Mouse (Mus musculus): ENCODE results near the gene Hist1h2bh. TPM values are rescaled to one million over a fixed set of nuclear protein-coding genes. Genes with fewer than 3 reads are reported as not detected.

Gene Hist1h2bh
- polyA plus RNA-seq, 1 experiment from 2014 or later: 1.6 TPM

GRCm38 (mm10) chr13:23506351-23506750 lies 36.8 kb downstream of the Hist1h2bh start:
- peak overlapping the region; percentile 42; the same call in 1 of the 2 replicates for H3K27ac ChIP-seq (ENCODE audit: low read depth, low read length)
- peaks cover 36% of the 10 kb centered on the region for H3K4me1 ChIP-seq (replicated peaks; ENCODE audit: control insufficient read depth, insufficient read depth, low read length)
- no peak overlapping the region for H3K9ac ChIP-seq (ENCODE audit: low read depth, low read length)
- peak overlapping the region; percentile 48 for H3K4me3 ChIP-seq (ENCODE audit: low read depth, low read length)
- H3K27me3 ChIP-seq (replicated peaks; ENCODE audit: control insufficient read depth, insufficient read depth, low read length): no peaks in the 10 kb centered on the region
- DNase-seq (ENCODE audit: low spot score): peak; percentile 77
- H3K36me3 ChIP-seq (ENCODE audit: control insufficient read depth, insufficient read depth, low read length): no peaks in the 10 kb centered on the region
- H3K9me3 ChIP-seq (ENCODE audit: control insufficient read depth, low read length): no peaks in the 10 kb centered on the region
- H3K4me2 ChIP-seq: peak overlapping the region; percentile 90
- ATAC-seq (replicated peaks; ENCODE audit: low FRiP score): peak; percentile 58
- 2% methylated on average over 13 of the region's 13 CpGs for WGBS

GRCm38 (mm10) chr13:23505662-23506345 lies 37.4 kb downstream of the Hist1h2bh start:
- WGBS: 3% methylated on average over 14 of the region's 14 CpGs
- H3K4me1 ChIP-seq (replicated peaks; ENCODE audit: control insufficient read depth, insufficient read depth, low read length): peaks cover 36% of the 10 kb centered on the region

GRCm38 (mm10) chr13:23503797-23504196 lies 39.4 kb downstream of the Hist1h2bh start:
- ATAC-seq (replicated peaks; ENCODE audit: low FRiP score) (no peak), DNase-seq (ENCODE audit: low spot score) (peak; percentile 71)
- no peaks in the 10 kb centered on the region for H3K36me3 ChIP-seq (ENCODE audit: control insufficient read depth, insufficient read depth, low read length)
- no peaks in the 10 kb centered on the region for H3K9me3 ChIP-seq (ENCODE audit: control insufficient read depth, low read length)
- WGBS: 1% methylated on average over 9 of the region's 9 CpGs
- H3K27ac ChIP-seq (ENCODE audit: low read depth, low read length): no peak overlapping the region
- no peaks in the 10 kb centered on the region for H3K27me3 ChIP-seq (replicated peaks; ENCODE audit: control insufficient read depth, insufficient read depth, low read length)
- H3K4me3 ChIP-seq (ENCODE audit: low read depth, low read length): peak overlapping the region; percentile 8; the same call in 1 of the 2 replicates
- peak overlapping the region; percentile 57 for H3K4me2 ChIP-seq
- H3K4me1 ChIP-seq (replicated peaks; ENCODE audit: control insufficient read depth, insufficient read depth, low read length): peaks cover 45% of the 10 kb centered on the region
- no peak overlapping the region for H3K9ac ChIP-seq (ENCODE audit: low read depth, low read length)

More at GRCm38 (mm10) chr13:23505662-23506345, 37.4 kb downstream of the Hist1h2bh start:
- Histone ChIP-seq H3K27ac (ENCODE audit: low read depth, low read length) (peak overlapping the region; percentile 36; the same call in 1 of the 2 replicates), H3K27me3 (replicated peaks; ENCODE audit: control insufficient read depth, insufficient read depth, low read length) (no peaks in the 10 kb centered on the region), H3K9ac (ENCODE audit: low read depth, low read length) (peak overlapping the region; percentile 56), H3K36me3 (ENCODE audit: control insufficient read depth, insufficient read depth, low read length) (no peaks in the 10 kb centered on the region), H3K9me3 (ENCODE audit: control insufficient read depth, low read length) (no peaks in the 10 kb centered on the region), H3K4me2 (peak overlapping the region; percentile 90), H3K4me3 (ENCODE audit: low read depth, low read length) (peak overlapping the region; percentile 48)
- ATAC-seq (replicated peaks; ENCODE audit: low FRiP score) (peak; percentile 54), DNase-seq (ENCODE audit: low spot score) (no peak)

- Histone ChIP-seq H3K4me2 (no peak overlapping the region), H3K27ac (ENCODE audit: low read depth, low read length) (no peak overlapping the region), H3K27me3 (replicated peaks; ENCODE audit: control insufficient read depth, insufficient read depth, low read length) (no peaks in the 10 kb centered on the region), H3K4me3 (ENCODE audit: low read depth, low read length) (no peak overlapping the region), H3K9me3 (ENCODE audit: control insufficient read depth, low read length) (no peaks in the 10 kb centered on the region), H3K36me3 (ENCODE audit: control insufficient read depth, insufficient read depth, low read length) (no peaks in the 10 kb centered on the region), H3K9ac (ENCODE audit: low read depth, low read length) (no peak overlapping the region), H3K4me1 (replicated peaks; ENCODE audit: control insufficient read depth, insufficient read depth, low read length) (peaks cover 48% of the 10 kb centered on the region)
- no peak for DNase-seq (ENCODE audit: low spot score)
- no peak for ATAC-seq (replicated peaks; ENCODE audit: low FRiP score)
- WGBS: 57% methylated on average over 4 of the region's 4 CpGs
Observed at GRCm38 (mm10) chr13:23502916-23503315, 40.3 kb downstream of the Hist1h2bh start.

- H3K4me1 ChIP-seq (replicated peaks; ENCODE audit: control insufficient read depth, insufficient read depth, low read length): peaks cover 48% of the 10 kb centered on the region
- H3K9ac ChIP-seq (ENCODE audit: low read depth, low read length): peak overlapping the region; percentile 56
- WGBS: 28% methylated on average over 9 of the region's 9 CpGs
Observed at GRCm38 (mm10) chr13:23502031-23502567, 41.1 kb downstream of the Hist1h2bh start.

GRCm38 (mm10) chr13:23501511-23501910 lies 41.7 kb downstream of the Hist1h2bh start:
- no peaks in the 10 kb centered on the region for H3K27me3 ChIP-seq (replicated peaks; ENCODE audit: control insufficient read depth, insufficient read depth, low read length)
- no peak overlapping the region; the same call in 1 of the 2 replicates for H3K27ac ChIP-seq (ENCODE audit: low read depth, low read length)
- H3K9ac ChIP-seq (ENCODE audit: low read depth, low read length): peak overlapping the region; percentile 56
- no peak for ATAC-seq (replicated peaks; ENCODE audit: low FRiP score)
- no peaks in the 10 kb centered on the region for H3K36me3 ChIP-seq (ENCODE audit: control insufficient read depth, insufficient read depth, low read length)
- peak overlapping the region; percentile 47 for H3K4me3 ChIP-seq (ENCODE audit: low read depth, low read length)
- no peaks in the 10 kb centered on the region for H3K9me3 ChIP-seq (ENCODE audit: control insufficient read depth, low read length)
- WGBS: 18% methylated on average over 5 of the region's 5 CpGs
- no peak for DNase-seq (ENCODE audit: low spot score)
- H3K4me2 ChIP-seq: peak overlapping the region; percentile 87
- H3K4me1 ChIP-seq (replicated peaks; ENCODE audit: control insufficient read depth, insufficient read depth, low read length): peaks cover 45% of the 10 kb centered on the region

More at GRCm38 (mm10) chr13:23502031-23502567, 41.1 kb downstream of the Hist1h2bh start:
- Histone ChIP-seq H3K4me3 (ENCODE audit: low read depth, low read length) (peak overlapping the region; percentile 47), H3K36me3 (ENCODE audit: control insufficient read depth, insufficient read depth, low read length) (no peaks in the 10 kb centered on the region), H3K27me3 (replicated peaks; ENCODE audit: control insufficient read depth, insufficient read depth, low read length) (no peaks in the 10 kb centered on the region), H3K4me2 (peak overlapping the region; percentile 87), H3K9me3 (ENCODE audit: control insufficient read depth, low read length) (no peaks in the 10 kb centered on the region), H3K27ac (ENCODE audit: low read depth, low read length) (no peak overlapping the region)
- ATAC-seq (replicated peaks; ENCODE audit: low FRiP score) (no peak), DNase-seq (ENCODE audit: low spot score) (no peak)

GRCm38 (mm10) chr13:23500424-23501200 lies 42.6 kb downstream of the Hist1h2bh start:
- H3K36me3 ChIP-seq (ENCODE audit: control insufficient read depth, insufficient read depth, low read length): no peaks in the 10 kb centered on the region
- no peak overlapping the region for H3K27ac ChIP-seq (ENCODE audit: low read depth, low read length)
- H3K4me3 ChIP-seq (ENCODE audit: low read depth, low read length): peak overlapping the region; percentile 50
- no peak overlapping the region for H3K9ac ChIP-seq (ENCODE audit: low read depth, low read length)
- no peaks in the 10 kb centered on the region for H3K9me3 ChIP-seq (ENCODE audit: control insufficient read depth, low read length)
- peaks cover 43% of the 10 kb centered on the region for H3K4me1 ChIP-seq (replicated peaks; ENCODE audit: control insufficient read depth, insufficient read depth, low read length)
- H3K4me2 ChIP-seq: peak overlapping the region; percentile 87
- H3K27me3 ChIP-seq (replicated peaks; ENCODE audit: control insufficient read depth, insufficient read depth, low read length): no peaks in the 10 kb centered on the region
- ATAC-seq (replicated peaks; ENCODE audit: low FRiP score) (peak; percentile 82), DNase-seq (ENCODE audit: low spot score) (peak; percentile 84)
- WGBS: under 1% methylated on average over 17 of the region's 17 CpGs

- ATAC-seq (replicated peaks; ENCODE audit: low FRiP score) (peak; percentile 59), DNase-seq (ENCODE audit: low spot score) (no peak)
- Histone ChIP-seq H3K9me3 (ENCODE audit: control insufficient read depth, low read length) (no peaks in the 10 kb centered on the region), H3K4me3 (ENCODE audit: low read depth, low read length) (peak overlapping the region; percentile 50), H3K36me3 (ENCODE audit: control insufficient read depth, insufficient read depth, low read length) (no peaks in the 10 kb centered on the region), H3K27ac (ENCODE audit: low read depth, low read length) (no peak overlapping the region), H3K9ac (ENCODE audit: low read depth, low read length) (no peak overlapping the region), H3K27me3 (replicated peaks; ENCODE audit: control insufficient read depth, insufficient read depth, low read length) (no peaks in the 10 kb centered on the region), H3K4me2 (peak overlapping the region; percentile 86), H3K4me1 (replicated peaks; ENCODE audit: control insufficient read depth, insufficient read depth, low read length) (peaks cover 36% of the 10 kb centered on the region)
- 3% methylated on average over 7 of the region's 7 CpGs for WGBS
Observed at GRCm38 (mm10) chr13:23499943-23500342, 43.2 kb downstream of the Hist1h2bh start.

Data from liver, embryonic 11.5 days (tissue).